Mouse (Mus musculus): ENCODE data around the gene Sgsm2. TPM values are rescaled to one million over a fixed set of nuclear protein-coding genes. Genes with fewer than 3 reads are reported as not detected.

Gene Sgsm2
- polyA plus RNA-seq, 1 experiment from 2014 or later: 3.8 TPM

- H3K79me2 ChIP-seq (ENCODE audit: inconsistent target): peaks cover 49% of the 10 kb centered on the region
- WGBS (ENCODE audit: missing documents): 95% methylated on average over 13 of the region's 13 CpGs
- no peak overlapping the region for H3K4me3 ChIP-seq (ENCODE audit: inconsistent target)
- peaks cover 51% of the 10 kb centered on the region for H3K36me3 ChIP-seq (ENCODE audit: inconsistent target)
- no peak overlapping the region for H3K27ac ChIP-seq
Measured at GRCm38 (mm10) chr11:74842045-74842444, 54.8 kb downstream of the Sgsm2 start.

GRCm38 (mm10) chr11:74841366-74841765 is 55.5 kb downstream of the Sgsm2 start:
- Histone ChIP-seq H3K79me2 (ENCODE audit: inconsistent target) (peaks cover 56% of the 10 kb centered on the region), H3K4me3 (ENCODE audit: inconsistent target) (no peak overlapping the region), H3K36me3 (ENCODE audit: inconsistent target) (peaks cover 51% of the 10 kb centered on the region), H3K27ac (no peak overlapping the region)
- WGBS (ENCODE audit: missing documents): 97% methylated on average over 9 of the region's 9 CpGs

GRCm38 (mm10) chr11:74840739-74841138 is 56.1 kb downstream of the Sgsm2 start:
- no peak overlapping the region for H3K27ac ChIP-seq
- WGBS (ENCODE audit: missing documents): 95% methylated on average over 8 of the region's 8 CpGs
- H3K4me3 ChIP-seq (ENCODE audit: inconsistent target): no peak overlapping the region
- peaks cover 50% of the 10 kb centered on the region for H3K36me3 ChIP-seq (ENCODE audit: inconsistent target)
- peaks cover 62% of the 10 kb centered on the region for H3K79me2 ChIP-seq (ENCODE audit: inconsistent target)

- no peak overlapping the region for H3K4me3 ChIP-seq (ENCODE audit: inconsistent target)
- peaks cover 69% of the 10 kb centered on the region for H3K79me2 ChIP-seq (ENCODE audit: inconsistent target)
- 95% methylated on average over 19 of the region's 19 CpGs for WGBS (ENCODE audit: missing documents)
- H3K27ac ChIP-seq: peak overlapping the region; percentile 99
- peaks cover 43% of the 10 kb centered on the region for H3K36me3 ChIP-seq (ENCODE audit: inconsistent target)
Measured at GRCm38 (mm10) chr11:74839860-74840715, 56.8 kb downstream of the Sgsm2 start.

- WGBS (ENCODE audit: missing documents): 0% methylated on average over 6 of the region's 6 CpGs
- Histone ChIP-seq H3K27ac (peak overlapping the region; percentile 99), H3K36me3 (ENCODE audit: inconsistent target) (peaks cover 32% of the 10 kb centered on the region), H3K4me3 (ENCODE audit: inconsistent target) (peak overlapping the region; percentile 9; the same call in 1 of the 2 replicates), H3K79me2 (ENCODE audit: inconsistent target) (peaks cover 79% of the 10 kb centered on the region)
Measured at GRCm38 (mm10) chr11:74838971-74839370, 57.9 kb downstream of the Sgsm2 start.

- peaks cover 79% of the 10 kb centered on the region for H3K79me2 ChIP-seq (ENCODE audit: inconsistent target)
- under 1% methylated on average over 32 of the region's 35 CpGs for WGBS (ENCODE audit: missing documents)
- no peak overlapping the region; the same call in 1 of the 2 replicates for H3K4me3 ChIP-seq (ENCODE audit: inconsistent target)
- H3K36me3 ChIP-seq (ENCODE audit: inconsistent target): peaks cover 27% of the 10 kb centered on the region
- peak overlapping the region; percentile 99 for H3K27ac ChIP-seq
Measured at GRCm38 (mm10) chr11:74838441-74838840, 58.4 kb downstream of the Sgsm2 start.

GRCm38 (mm10) chr11:74837694-74838431 is 59.0 kb downstream of the Sgsm2 start:
- H3K79me2 ChIP-seq (ENCODE audit: inconsistent target): peaks cover 80% of the 10 kb centered on the region
- H3K27ac ChIP-seq: peak overlapping the region; percentile 99
- under 1% methylated on average over 48 of the region's 54 CpGs for WGBS (ENCODE audit: missing documents)
- peak overlapping the region; percentile 38 for H3K4me3 ChIP-seq (ENCODE audit: inconsistent target)
- peaks cover 22% of the 10 kb centered on the region for H3K36me3 ChIP-seq (ENCODE audit: inconsistent target)

GRCm38 (mm10) chr11:74837056-74837693 is 59.7 kb downstream of the Sgsm2 start:
- Histone ChIP-seq H3K79me2 (ENCODE audit: inconsistent target) (peaks cover 80% of the 10 kb centered on the region), H3K36me3 (ENCODE audit: inconsistent target) (peaks cover 19% of the 10 kb centered on the region), H3K27ac (peak overlapping the region; percentile 99), H3K4me3 (ENCODE audit: inconsistent target) (no peak overlapping the region; the same call in 1 of the 2 replicates)
- 31% methylated on average over 16 of the region's 16 CpGs for WGBS (ENCODE audit: missing documents)

GRCm38 (mm10) chr11:74836225-74837055 is 60.4 kb downstream of the Sgsm2 start:
- H3K79me2 ChIP-seq (ENCODE audit: inconsistent target): peaks cover 72% of the 10 kb centered on the region
- H3K36me3 ChIP-seq (ENCODE audit: inconsistent target): peaks cover 11% of the 10 kb centered on the region
- no peak overlapping the region for H3K4me3 ChIP-seq (ENCODE audit: inconsistent target)
- 90% methylated on average over 22 of the region's 22 CpGs for WGBS (ENCODE audit: missing documents)
- H3K27ac ChIP-seq: peak overlapping the region; percentile 99

GRCm38 (mm10) chr11:74835593-74836224 is 61.2 kb downstream of the Sgsm2 start:
- Histone ChIP-seq H3K27ac (no peak overlapping the region), H3K36me3 (ENCODE audit: inconsistent target) (peaks cover 5% of the 10 kb centered on the region; the same call in 1 of the 2 replicates), H3K4me3 (ENCODE audit: inconsistent target) (no peak overlapping the region), H3K79me2 (ENCODE audit: inconsistent target) (peaks cover 65% of the 10 kb centered on the region)
- 94% methylated on average over 6 of the region's 6 CpGs for WGBS (ENCODE audit: missing documents)

- 55% methylated on average over 5 of the region's 5 CpGs for WGBS (ENCODE audit: missing documents)
- no peak overlapping the region for H3K4me3 ChIP-seq (ENCODE audit: inconsistent target)
- H3K79me2 ChIP-seq (ENCODE audit: inconsistent target): peaks cover 55% of the 10 kb centered on the region
- peak overlapping the region; percentile 97 for H3K27ac ChIP-seq
- no peaks in the 10 kb centered on the region for H3K36me3 ChIP-seq (ENCODE audit: inconsistent target)
Measured at GRCm38 (mm10) chr11:74834650-74835277, 62.1 kb downstream of the Sgsm2 start.

- Histone ChIP-seq H3K36me3 (ENCODE audit: inconsistent target) (no peaks in the 10 kb centered on the region), H3K4me3 (ENCODE audit: inconsistent target) (no peak overlapping the region), H3K27ac (peak overlapping the region; percentile 97), H3K79me2 (ENCODE audit: inconsistent target) (peaks cover 51% of the 10 kb centered on the region)
- WGBS (ENCODE audit: missing documents): 62% methylated on average over 1 of the region's 1 CpGs
Measured at GRCm38 (mm10) chr11:74834359-74834638, 62.6 kb downstream of the Sgsm2 start.
